Mouse (Mus musculus) mouse trophoblast stem cell (cell line): ENCODE data around the gene Myo10.

ENCODE experiments used
- in situ Hi-C, 2 experiments: fragments of 300-500 bp; cut with MseI, MboI; formaldehyde crosslinking; loops; 2 replicates in 1 of 2; 3 replicates in 1 of 2; pipeline ENCODE4 v1.15.1; 2025

Myo10 gene

GRCm38 (mm10) chr15:25690066-25690745 is 67.9 kb downstream of the Myo10 start:
- in situ Hi-C loops: no loop called here

- in situ Hi-C loops: no loop called here
These were observed 68.4 kb downstream of the Myo10 start for GRCm38 (mm10) chr15:25690746-25691105.

DNA sequence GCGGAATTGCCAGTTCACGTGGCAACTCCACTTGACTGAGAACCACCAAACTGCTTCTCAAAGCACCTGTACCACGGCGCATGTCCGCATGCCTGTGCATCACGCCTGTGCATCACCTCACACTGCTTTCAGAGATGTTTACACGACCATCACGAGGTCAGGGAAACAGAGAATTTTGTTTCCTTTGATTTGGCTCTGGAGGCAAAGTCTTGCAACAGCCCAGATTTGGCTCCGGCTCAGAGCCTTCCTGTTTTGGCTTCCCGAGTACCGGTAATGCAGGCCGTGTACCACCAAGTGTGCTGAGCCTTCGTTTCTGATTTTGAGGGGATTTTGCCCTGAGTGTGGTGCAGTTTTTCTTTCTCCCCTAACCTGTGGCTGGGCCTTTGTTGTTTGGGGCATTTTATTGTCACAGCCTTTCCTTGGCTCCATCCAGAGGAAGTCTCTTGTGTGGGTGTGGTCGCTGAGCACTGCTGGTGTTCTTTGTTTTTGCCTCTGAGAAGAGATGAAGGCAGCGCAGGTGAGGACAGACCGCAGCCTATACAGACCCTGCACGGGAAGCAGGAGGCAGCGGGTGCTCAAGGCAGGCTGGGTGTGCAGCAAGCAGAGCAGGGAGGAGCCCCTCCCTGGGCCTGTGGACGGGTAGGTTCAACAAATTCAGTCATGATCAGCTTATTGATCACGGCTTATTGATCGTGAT is 70.1 kb downstream of the Myo10 start:
- in situ Hi-C loops: no loop called here

DNA sequence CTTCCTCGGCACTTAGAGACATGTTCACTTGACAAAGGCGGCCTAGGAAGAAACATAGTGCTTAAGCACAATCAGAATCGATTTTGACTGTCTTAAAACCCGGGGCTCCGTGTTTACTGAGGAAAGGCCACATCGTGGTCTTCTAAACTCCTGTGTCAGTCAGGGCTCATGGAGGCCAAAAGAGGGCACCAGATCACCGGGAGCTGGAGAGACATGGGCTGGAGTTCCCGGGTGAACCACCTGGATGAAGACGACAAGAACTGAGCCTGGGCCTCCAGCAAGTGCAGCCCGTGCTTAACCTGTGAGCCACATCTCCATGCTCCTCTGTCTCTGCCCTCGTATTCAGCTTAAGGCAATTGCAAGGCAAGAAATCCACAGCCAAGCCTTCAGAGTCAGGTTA is 71.4 kb downstream of the Myo10 start:
- in situ Hi-C loops: no loop called here

DNA sequence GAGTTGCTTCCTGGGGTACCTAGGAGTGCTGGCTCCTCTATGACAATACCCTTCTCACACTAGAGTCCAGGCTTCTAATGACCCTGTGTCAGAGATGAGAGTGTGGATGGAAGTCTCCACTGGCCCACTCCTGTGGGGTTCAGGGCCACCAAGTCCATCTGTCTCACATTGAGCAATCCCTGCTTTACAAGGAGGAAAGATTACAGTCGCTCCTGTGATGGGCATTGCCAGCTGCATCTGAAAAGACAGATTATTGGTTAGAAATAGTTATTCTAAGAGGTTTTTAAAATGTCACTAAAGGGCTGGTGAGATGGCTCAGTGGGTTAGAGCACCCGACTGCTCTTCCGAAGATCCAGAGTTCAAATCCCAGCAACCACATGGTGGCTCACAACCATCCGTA is 72.4 kb downstream of the Myo10 start:
- in situ Hi-C loops: no loop called here

GRCm38 (mm10) chr15:25695253-25695652 is 72.9 kb downstream of the Myo10 start:
- in situ Hi-C loops: no loop called here

- in situ Hi-C loops: no loop called here
These were observed 73.6 kb downstream of the Myo10 start for GRCm38 (mm10) chr15:25695883-25696282.

DNA sequence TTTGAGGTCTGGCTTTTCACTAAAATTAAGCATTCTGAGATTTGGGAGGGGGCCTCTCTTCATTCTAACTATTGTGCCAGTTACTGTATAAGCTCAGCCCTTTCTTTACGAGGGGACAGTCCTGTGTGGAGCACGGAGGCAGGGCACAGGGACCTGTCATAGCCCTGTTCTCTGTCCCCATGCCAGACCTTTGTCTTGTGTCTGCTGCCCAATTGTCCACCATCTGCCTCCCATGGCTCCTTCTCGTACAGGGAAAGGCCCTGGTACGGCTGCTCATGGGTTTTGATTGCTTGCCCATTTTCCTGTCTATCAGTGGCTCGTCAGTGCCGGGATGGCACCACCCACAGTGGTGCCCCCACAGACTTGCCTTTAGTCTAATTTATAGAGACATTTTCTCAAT is 74.3 kb downstream of the Myo10 start:
- in situ Hi-C loops: no loop called here

DNA sequence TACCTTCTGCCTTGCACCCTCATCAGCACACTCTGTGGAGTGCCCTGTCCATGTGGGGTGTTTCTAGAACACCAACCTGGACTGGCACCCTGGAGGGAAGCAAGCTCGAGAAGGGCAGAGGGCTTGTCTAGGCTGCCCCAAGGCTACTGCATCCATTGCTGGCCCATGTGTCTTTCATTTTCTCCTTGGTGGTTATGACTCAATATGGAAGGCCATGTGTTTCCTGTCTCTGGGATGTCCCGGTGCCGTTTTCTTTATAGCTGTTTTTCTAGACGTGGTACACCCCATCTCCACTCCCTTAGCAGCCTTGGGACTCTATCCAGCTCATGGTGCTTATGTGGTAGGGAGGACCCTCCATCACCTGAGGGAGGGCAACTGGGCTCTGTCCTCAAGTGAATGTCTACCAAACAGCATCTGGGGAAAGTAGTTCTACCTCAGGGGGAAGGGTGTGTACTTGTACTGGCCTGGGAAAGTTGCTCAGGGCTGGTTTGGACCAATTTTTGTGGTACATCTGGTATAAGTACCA is 76.8 kb downstream of the Myo10 start:
- in situ Hi-C loops: no loop called here

GRCm38 (mm10) chr15:25702602-25703001 is 80.3 kb downstream of the Myo10 start:
- in situ Hi-C loops: no loop called here

DNA sequence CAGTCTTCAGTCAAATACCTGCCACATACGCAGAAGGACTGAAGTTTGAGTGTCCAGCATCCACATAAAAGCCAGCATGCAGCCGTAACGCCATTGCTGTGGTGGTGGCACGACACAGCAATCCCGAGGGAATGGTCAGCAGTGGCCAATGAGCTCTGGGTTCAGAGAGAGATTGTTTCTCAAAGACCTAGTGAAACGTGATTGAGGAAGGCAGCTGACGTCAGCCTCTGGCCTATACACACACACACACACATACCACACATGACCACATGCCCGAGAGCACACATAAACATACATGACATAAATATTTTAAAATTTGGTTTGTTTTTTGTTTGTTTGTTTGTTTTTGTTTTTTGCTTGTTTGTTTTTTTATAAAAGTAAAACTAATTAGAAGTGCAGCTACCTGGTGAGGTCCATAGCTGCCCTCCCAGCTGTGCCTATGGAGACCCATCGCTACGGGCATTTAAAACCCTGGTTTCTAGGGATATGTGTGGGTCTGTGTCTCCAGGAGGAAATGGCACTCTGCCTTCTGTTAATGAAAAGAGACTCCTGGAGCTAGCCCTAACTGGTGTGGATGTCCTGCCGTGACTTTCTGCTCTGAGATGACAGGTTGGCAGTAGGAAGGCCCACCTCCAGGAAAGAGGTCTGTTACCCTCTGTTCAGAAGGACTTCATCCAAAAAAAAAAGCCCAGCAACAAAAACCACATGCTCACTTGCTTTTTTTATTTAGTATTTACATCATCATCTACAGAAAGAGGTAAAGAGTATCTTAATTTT is 82.7 kb downstream of the Myo10 start:
- in situ Hi-C loops: no loop called here

- in situ Hi-C loops: no loop called here
These were observed 84.7 kb downstream of the Myo10 start for GRCm38 (mm10) chr15:25706874-25707554.

DNA sequence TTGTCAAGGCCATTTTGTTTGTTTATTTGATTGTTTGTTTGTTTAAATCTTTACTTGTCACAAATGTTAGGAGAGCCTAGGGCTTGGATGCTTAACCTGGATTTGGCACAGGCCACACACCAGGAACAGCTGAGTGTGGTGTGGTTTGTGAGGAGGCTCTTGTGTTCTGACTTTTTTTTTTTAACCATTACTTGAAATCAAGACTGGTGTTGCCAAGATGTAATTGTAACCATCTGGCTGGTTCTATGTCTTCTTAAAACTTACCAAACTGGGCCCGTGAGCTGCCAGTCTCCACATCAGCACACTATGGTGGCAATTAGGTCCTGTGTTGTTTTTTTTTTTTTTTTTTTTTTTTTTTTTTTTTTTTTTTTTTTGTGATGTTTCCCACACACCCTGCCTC is 85.6 kb downstream of the Myo10 start:
- in situ Hi-C loops: no loop called here

DNA sequence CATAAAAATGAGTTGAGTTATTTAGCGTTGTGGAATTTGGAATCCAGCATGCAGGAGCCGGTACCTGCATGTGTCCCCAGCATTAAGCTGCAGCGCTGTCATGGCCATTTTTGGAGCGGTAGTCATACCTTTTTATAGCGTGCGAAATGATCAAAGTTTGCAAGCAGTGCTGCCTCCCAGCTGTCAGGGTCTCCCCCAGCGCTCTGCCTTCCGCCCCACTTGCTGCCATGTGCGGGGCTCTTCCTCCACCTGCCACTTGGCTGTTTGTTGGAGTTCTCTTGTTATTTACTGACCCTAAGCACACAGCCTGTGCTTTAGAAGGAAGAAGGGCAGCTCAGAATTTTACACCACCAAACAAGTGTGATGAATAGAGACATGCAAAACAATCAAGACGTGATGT is 88.6 kb downstream of the Myo10 start:
- in situ Hi-C loops: no loop called here

- in situ Hi-C loops: no loop called here
These were observed 90.6 kb downstream of the Myo10 start for GRCm38 (mm10) chr15:25712877-25713276.

DNA sequence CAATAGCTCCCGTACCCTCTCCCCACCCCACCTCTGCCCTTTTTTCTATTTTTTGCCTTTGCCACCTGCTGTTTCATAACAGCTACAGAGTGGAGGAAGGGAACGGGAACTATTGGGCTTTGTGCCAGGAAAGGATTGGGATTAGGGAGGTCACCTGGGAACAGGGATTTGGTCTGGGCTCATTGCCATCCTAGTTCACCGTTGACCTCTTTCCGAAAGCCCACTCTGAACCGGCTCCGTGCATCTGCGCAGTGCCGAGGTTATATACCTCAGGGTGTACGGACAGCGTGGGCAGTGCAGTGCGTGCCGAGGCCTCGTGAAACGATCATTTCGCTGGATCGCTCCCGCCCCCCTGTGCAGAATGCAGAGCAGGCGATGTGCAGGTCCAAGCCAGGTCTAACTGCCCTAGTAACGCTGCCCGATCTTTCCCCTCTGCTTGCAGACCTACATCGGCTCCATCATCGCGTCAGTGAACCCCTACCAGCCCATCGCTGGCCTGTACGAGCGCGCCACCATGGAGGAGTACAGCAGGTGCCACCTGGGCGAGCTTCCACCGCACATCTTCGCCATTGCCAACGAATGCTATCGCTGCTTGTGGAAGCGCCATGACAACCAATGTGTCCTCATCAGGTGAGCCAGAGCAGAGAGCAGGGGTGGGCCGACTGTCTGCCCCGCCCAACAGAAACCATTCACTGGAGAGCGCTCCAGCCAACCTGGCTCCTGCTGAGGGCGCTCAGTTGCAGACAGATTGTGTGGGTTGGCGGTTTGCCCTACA is 91.4 kb downstream of the Myo10 start:
- in situ Hi-C loops: no loop called here

- in situ Hi-C loops: loop anchor here in 1 of 2 experiments (5.0 kb wide), 1 partner anchor 273 kb away; no protein-coding TSS in a partner anchor
These were observed 93.1 kb downstream of the Myo10 start for GRCm38 (mm10) chr15:25715218-25715995.

DNA sequence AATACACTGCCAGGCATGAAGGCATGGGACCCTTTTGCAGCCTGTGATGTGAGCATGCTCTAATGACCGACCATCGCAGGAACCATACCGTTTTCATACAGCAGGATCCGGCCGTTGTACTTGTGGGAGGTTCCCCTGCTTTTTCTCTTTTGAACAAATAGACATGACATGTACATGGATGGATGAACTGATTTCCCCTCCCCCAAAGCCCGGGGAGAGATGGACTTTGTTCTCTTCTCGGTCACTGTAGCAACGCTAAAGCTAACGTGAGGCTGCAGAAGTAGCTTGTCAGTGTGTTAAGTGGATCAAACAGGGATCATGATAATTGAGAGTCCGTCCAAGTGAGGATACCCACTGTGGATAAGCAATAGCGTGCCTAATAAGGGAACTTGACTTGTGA is 93.7 kb downstream of the Myo10 start:
- in situ Hi-C loops: loop anchor here in 1 of 2 experiments (5.0 kb wide), 1 partner anchor 274 kb away; no protein-coding TSS in a partner anchor

DNA sequence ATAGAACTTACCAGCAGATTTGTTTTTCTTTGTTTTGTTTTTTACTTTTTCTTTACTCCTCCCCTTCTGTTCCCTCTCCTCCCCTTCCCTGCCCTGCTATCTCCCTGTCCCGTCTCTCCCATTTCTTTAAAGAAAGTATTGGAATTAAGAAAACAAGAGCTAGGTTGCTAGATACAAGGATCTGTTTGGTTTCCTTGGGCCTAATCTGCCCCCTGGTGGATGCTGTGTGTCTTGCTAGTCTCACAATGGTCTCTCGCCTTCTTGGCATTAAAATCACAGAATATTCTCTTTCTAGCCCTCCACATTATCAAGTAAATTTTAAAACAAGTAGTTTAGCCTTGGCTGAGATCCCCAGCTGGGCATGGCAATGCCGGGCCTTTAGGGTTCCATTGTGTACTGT is 94.7 kb downstream of the Myo10 start:
- in situ Hi-C loops: loop anchor here in 1 of 2 experiments (5.0 kb wide), 1 partner anchor 275 kb away; no protein-coding TSS in a partner anchor

DNA sequence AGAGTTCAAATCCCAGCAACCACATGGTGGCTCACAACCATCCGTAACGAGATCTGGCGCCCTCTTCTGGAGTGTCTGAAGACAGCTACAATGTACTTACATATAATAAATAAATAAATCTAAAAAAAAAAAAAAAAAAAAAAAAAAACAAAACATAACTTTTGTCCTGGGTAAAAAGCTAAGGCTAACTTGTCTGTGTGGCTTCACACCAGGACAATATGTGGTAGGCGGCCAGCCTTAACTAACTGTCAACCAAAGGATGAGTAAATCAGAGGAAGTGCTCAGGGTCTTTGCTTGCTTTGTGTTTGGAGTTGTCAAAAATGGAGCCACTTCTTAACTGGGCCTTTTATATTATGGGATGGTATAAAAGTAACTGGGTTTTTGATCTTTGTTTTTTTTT is 95.8 kb downstream of the Myo10 start:
- in situ Hi-C loops: loop anchor here in 1 of 2 experiments (5.0 kb wide), 1 partner anchor 276 kb away; no protein-coding TSS in a partner anchor
